Mouse (Mus musculus) CH12.LX (cell line): ENCODE data around the gene Ncor2.

Source experiments
- CTCF ChIP-seq, 2 experiments: IDR thresholded peaks in 1 of 2; conservative IDR thresholded peaks in 1 of 2; 2 replicates each; pipeline ENCODE4 v1.5.1; 2011 to 2012; ENCODE audit warnings: low read depth in 2 of 2, low read length in 2 of 2, improper control_type of control experiment in 1 of 2, inconsistent platforms in 1 of 2, mild to moderate bottlenecking in 1 of 2, moderate library complexity in 1 of 2
- EP300 ChIP-seq: IDR thresholded peaks from 2 replicates; pipeline ENCODE4 v1.6.1; 2011; ENCODE audit warnings: low read length, improper control_type of control experiment
- MAFK ChIP-seq: IDR thresholded peaks from 2 replicates; pipeline ENCODE4 v1.6.1; 2011; ENCODE audit warnings: low read length, improper control_type of control experiment; ENCODE audit not compliant: insufficient replicate concordance
- MEF2A ChIP-seq: IDR thresholded peaks from 2 replicates; pipeline ENCODE4 v1.6.1; 2014; ENCODE audit warnings: low read depth, mild to moderate bottlenecking, inconsistent platforms, low read length, improper control_type of control experiment, borderline replicate concordance
- NRF1 ChIP-seq: IDR thresholded peaks from 2 replicates; pipeline ENCODE4 v1.6.1; 2014; ENCODE audit warnings: low read depth, mild to moderate bottlenecking, inconsistent platforms, low read length, improper control_type of control experiment, moderate library complexity
- POLR2A ChIP-seq: IDR thresholded peaks from 2 replicates; pipeline ENCODE4 v1.6.1; 2011; ENCODE audit warnings: low read depth, mild to moderate bottlenecking, improper control_type of control experiment, low read length
- POLR2AphosphoS2 ChIP-seq: IDR thresholded peaks from 2 replicates; pipeline ENCODE4 v1.6.1; 2011; ENCODE audit warnings: low read depth, low read length, improper control_type of control experiment
- USF2 ChIP-seq: conservative IDR thresholded peaks from 2 replicates; pipeline ENCODE4 v1.6.1; 2011; ENCODE audit warnings: low read depth, low read length, improper control_type of control experiment
- ZNF384 ChIP-seq: IDR thresholded peaks from 2 replicates; pipeline ENCODE4 v1.6.1; 2012; ENCODE audit warnings: low read depth, low read length, improper control_type of control experiment, inconsistent platforms

DNA sequence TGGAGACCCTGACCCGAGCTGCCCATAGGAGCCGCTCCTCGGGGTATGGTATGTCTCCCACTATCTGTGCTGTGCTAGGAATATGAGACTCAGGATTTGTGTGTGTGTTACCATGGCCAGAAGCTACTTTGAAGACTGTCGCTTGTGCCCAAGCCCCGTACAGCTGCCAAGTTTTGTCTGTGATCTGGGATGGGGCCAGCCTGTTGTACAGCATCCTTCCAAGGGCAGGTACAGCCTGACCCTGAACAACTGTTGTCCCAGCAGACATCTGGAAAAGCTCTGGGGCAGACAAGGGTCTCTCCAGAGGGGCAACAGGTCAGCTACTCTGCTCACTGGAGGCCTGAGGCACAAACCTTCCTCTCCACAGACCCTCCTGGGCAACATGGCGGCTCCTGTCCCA is 95.3 kb downstream of the Ncor2 start:
- TF ChIP-seq POLR2AphosphoS2 = no peak
- no peak for TF ChIP-seq ZNF384
- TF ChIP-seq USF2 = no peak
- no peak for TF ChIP-seq EP300
- TF ChIP-seq POLR2A = no peak
- no peak for TF ChIP-seq MEF2A
- TF ChIP-seq CTCF (conservative IDR thresholded peaks at IDR 0.05 in 1 of 2, IDR thresholded peaks at IDR 0.05 in 1 of 2; ENCODE audit: low read depth in 2 of 2, low read length in 2 of 2) = no peak
- TF ChIP-seq NRF1 = no peak
- TF ChIP-seq MAFK = no peak
